Mouse (Mus musculus): ENCODE data around the gene Pdia5. TPM values are rescaled to one million over a fixed set of nuclear protein-coding genes. Genes with fewer than 3 reads are reported as not detected.

Gene Pdia5
- 22.2 TPM for polyA plus RNA-seq (2021)

DNA sequence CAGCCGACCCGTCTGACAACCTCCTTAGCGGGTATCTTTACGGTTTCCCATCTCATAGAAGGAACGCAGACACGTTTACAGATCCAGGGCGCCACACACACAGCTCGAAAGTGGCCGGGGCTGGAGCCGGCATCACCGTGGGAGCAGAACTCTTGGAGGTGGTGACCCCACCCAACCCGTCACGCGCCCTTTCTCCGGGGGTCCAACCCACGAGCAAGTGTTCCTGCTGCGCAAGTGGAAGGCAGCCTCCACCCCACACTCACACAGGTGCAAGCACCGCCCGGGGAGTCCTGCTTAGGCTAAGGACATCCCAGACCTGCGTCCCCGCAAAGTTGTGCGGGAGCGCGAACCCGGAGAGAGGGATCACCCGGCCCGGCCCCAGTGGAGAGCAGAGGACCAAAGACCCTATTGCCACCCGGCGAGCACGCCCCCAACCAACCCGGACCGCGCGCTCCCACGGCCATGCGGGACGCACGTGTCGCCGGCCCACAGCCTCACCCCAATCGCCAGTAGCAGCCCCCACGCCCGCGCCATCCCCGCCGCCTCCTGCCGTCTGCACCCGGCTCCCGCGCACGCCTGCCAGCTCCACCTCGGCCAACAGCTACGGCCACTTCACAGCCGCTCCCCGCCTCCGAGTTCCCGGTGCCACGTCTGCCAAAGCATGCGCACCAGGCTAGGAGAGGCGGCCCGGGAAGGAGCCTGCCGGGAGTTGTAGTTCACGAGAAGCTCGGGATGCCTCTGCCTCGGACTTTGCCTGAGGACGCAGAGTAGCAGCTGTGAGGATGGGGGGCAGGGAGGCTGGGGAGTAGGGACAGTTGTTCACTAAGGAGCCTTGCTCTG lies at the start of gene Pdia5:
Gene Pdia5 (minus strand): TSS at position 643 of the 840 bp plus-strand sequence.
- CTCF ChIA-PET = interaction anchor here (1.5 kb wide), 1 partner anchor 26 kb away, joined by 4 read pairs; no protein-coding TSS in a partner anchor
- peak; percentile 95 for ATAC-seq
- no peak for TF ChIP-seq CTCF (IDR thresholded peaks at IDR 0.05)

DNA sequence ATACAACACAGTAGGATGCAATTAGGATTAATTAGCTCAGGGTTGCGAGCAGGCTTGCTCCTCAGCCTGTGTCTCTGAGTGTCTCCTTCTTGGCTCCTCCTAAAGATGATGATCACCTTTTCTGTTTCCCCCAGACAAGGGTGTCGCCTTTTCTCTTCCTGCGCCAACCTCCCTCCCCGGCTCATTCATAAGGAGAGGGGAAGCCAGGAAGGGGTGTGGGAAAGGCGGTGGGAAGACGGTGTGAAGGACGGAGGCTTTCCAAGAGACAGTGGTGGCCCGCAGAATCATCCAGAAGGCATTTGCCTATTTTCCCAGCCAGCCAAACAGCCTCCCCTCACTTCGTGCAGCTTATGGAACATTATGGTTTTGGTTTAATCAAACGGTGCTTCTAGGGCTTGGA lies 48.4 kb upstream of the Pdia5 start:
- no peak for DNase-seq (ENCODE audit: low read depth, low spot score)
- TF ChIP-seq CTCF (IDR thresholded peaks at IDR 0.05) = no peak
- POLR2A ChIA-PET = no interaction called here
- in situ Hi-C loops (cut with MboI; ENCODE audit: low pct_unique_long_range_greater_than_20kb) = loop anchor here (5.0 to 10.0 kb wide), 4 partner anchors 178 to 414 kb away; no protein-coding TSS in a partner anchor
- ATAC-seq = no peak
- CTCF ChIA-PET = interaction anchor here (1.5 to 5.8 kb wide), 5 partner anchors 12 to 90 kb away, joined by 3 to 88 read pairs (median 12); no protein-coding TSS in a partner anchor
- peaks cover 59% of the 10 kb centered on the region for H3K27me3 ChIP-seq

More for the DNA sequence above, at the start of gene Pdia5:
- peaks cover 33% of the 10 kb centered on the region for H3K27me3 ChIP-seq
- peak; percentile 48 for DNase-seq (ENCODE audit: low read depth, low spot score)
- in situ Hi-C loops (cut with MboI; ENCODE audit: low pct_unique_long_range_greater_than_20kb) = no loop called here
- POLR2A ChIA-PET = no interaction called here

GRCm38 (mm10) chr16:35537651-35538050 lies 47.0 kb upstream of the Pdia5 start:
- peaks cover 70% of the 10 kb centered on the region for H3K27me3 ChIP-seq
- in situ Hi-C loops (cut with MboI; ENCODE audit: low pct_unique_long_range_greater_than_20kb) = loop anchor here (5.0 to 10.0 kb wide), 4 partner anchors 180 to 413 kb away; no protein-coding TSS in a partner anchor
- ATAC-seq = no peak
- POLR2A ChIA-PET = interaction anchor here (1.0 kb wide), 1 partner anchor 90 kb away, joined by 3 read pairs; no protein-coding TSS in a partner anchor
- no peak for TF ChIP-seq CTCF (IDR thresholded peaks at IDR 0.05)
- CTCF ChIA-PET = interaction anchor here (1.3 to 5.8 kb wide), 2 partner anchors 24 to 92 kb away, joined by 3 to 88 read pairs; no protein-coding TSS in a partner anchor
- DNase-seq (ENCODE audit: low read depth, low spot score) = no peak

DNA sequence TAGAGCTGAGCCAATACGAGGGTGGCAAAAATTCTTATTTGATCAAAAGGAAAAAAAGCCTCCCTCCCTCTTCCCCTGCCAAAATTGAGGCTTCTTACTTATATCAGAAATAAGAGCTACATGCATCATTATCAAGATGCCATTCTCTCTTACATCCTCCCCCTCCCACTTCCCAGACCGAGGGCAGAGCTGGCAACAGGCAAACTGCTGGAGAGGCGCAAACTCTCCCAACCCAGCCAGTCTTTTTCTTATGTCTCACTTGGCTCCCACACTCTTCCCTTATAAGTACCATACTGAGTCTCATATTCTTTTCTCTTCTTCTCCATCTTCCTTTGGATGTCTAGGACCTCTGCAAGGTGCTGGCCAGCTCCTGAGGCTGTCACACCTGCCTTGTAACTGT lies 44.0 kb upstream of the Pdia5 start:
- in situ Hi-C loops (cut with MboI; ENCODE audit: low pct_unique_long_range_greater_than_20kb) = loop anchor here (5.0 to 10.0 kb wide), 4 partner anchors 183 to 410 kb away; no protein-coding TSS in a partner anchor
- ATAC-seq (no peak), DNase-seq (ENCODE audit: low read depth, low spot score) (no peak)
- POLR2A ChIA-PET = no interaction called here
- TF ChIP-seq CTCF (IDR thresholded peaks at IDR 0.05) = no peak
- CTCF ChIA-PET = interaction anchor here (4.8 kb wide), 1 partner anchor 94 kb away, joined by 20 read pairs; no protein-coding TSS in a partner anchor
- peaks cover 79% of the 10 kb centered on the region for H3K27me3 ChIP-seq

DNA sequence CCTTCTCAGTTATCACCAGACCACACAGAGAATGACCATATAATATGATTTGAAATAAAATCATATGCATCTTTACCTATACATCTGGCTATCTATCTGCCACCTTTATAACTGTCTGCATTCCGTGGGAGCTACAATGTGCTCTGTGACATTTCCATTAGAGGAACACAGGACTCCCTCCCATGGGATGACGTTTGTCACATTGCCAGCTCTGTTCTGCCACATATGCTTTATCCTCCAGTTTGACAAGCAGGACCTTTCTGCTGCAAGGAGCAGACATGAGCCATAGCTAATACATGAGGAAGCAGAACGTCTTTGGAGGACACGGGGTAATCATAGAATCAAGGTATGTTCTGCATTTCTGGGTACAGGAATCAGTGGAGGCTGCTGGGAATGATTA lies 33.5 kb upstream of the Pdia5 start:
- ChIA-PET CTCF (interaction anchor here (1.0 to 3.2 kb wide), 5 partner anchors 8 to 41 kb away, joined by 3 to 16 read pairs (median 3); partner anchors contain the start of gene Sema5b), POLR2A (interaction anchor here (0.6 kb wide), 1 partner anchor 13 kb away, joined by 3 read pairs; no protein-coding TSS in a partner anchor)

GRCm38 (mm10) chr16:35519245-35519644 lies 28.6 kb upstream of the Pdia5 start:
- peaks cover 37% of the 10 kb centered on the region for H3K27me3 ChIP-seq
- no peak for DNase-seq (ENCODE audit: low read depth, low spot score)
- no peak for ATAC-seq
- ChIA-PET POLR2A (no interaction called here), CTCF (no interaction called here)
- no peak for TF ChIP-seq CTCF (IDR thresholded peaks at IDR 0.05)
- in situ Hi-C loops (cut with MboI; ENCODE audit: low pct_unique_long_range_greater_than_20kb) = no loop called here

More for the DNA sequence above, 33.5 kb upstream of the Pdia5 start:
- in situ Hi-C loops (cut with MboI; ENCODE audit: low pct_unique_long_range_greater_than_20kb) = no loop called here
- ATAC-seq = no peak
- no peak for TF ChIP-seq CTCF (IDR thresholded peaks at IDR 0.05)
- H3K27me3 ChIP-seq = peaks cover 40% of the 10 kb centered on the region
- DNase-seq (ENCODE audit: low read depth, low spot score) = no peak

GRCm38 (mm10) chr16:35517976-35518951 lies 27.6 kb upstream of the Pdia5 start:
- H3K27me3 ChIP-seq = peaks cover 34% of the 10 kb centered on the region
- no peak for TF ChIP-seq CTCF (IDR thresholded peaks at IDR 0.05)
- POLR2A ChIA-PET = interaction anchor here (0.6 kb wide), 1 partner anchor 33 kb away, joined by 3 read pairs; no protein-coding TSS in a partner anchor
- in situ Hi-C loops (cut with MboI; ENCODE audit: low pct_unique_long_range_greater_than_20kb) = no loop called here
- CTCF ChIA-PET = interaction anchor here (1.6 to 1.8 kb wide), 2 partner anchors 15 to 36 kb away, joined by 4 read pairs; no protein-coding TSS in a partner anchor
- ATAC-seq (peak; percentile 35), DNase-seq (ENCODE audit: low read depth, low spot score) (no peak)

DNA sequence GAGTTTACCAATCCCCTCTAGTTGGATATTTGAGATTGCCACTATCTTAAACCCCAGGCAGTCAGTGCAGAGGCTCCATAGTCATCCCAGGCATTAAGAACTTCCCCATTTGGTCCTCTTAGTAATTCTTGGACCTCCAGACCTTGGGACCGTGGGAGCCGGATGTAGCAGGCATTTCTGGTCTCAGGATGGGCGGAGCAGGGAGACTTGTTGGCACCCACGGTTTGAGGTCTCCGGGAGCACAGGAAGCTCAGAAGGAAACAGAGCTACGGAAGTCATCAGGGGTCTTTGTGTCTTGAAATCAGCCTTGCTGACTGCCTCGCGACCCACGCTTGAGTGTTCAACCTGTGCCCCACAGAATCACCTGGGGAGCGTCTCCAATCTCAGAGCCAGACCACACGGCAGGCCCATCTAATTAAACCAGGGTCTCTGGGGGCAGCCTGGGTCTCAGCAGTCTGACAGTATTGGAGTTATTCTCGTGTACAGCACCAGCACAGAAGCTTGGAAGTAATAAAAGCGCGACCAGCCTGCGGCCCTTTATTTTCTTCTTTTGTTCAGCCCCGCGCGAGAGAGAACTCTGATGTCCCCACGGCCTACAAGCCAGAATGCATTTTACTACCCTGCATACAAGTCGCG lies 25.4 kb upstream of the Pdia5 start:
- TF ChIP-seq CTCF (IDR thresholded peaks at IDR 0.05) = no peak
- in situ Hi-C loops (cut with MboI; ENCODE audit: low pct_unique_long_range_greater_than_20kb) = no loop called here
- DNase-seq (ENCODE audit: low read depth, low spot score) (no peak), ATAC-seq (no peak)
- H3K27me3 ChIP-seq = peaks cover 30% of the 10 kb centered on the region
- ChIA-PET CTCF (interaction anchor here (1.2 to 1.8 kb wide), 4 partner anchors 9 to 27 kb away, joined by 3 to 5 read pairs (median 4); partner anchors contain the start of gene Sema5b), POLR2A (interaction anchor here (0.8 kb wide), 1 partner anchor 15 kb away, joined by 6 read pairs; no protein-coding TSS in a partner anchor)

DNA sequence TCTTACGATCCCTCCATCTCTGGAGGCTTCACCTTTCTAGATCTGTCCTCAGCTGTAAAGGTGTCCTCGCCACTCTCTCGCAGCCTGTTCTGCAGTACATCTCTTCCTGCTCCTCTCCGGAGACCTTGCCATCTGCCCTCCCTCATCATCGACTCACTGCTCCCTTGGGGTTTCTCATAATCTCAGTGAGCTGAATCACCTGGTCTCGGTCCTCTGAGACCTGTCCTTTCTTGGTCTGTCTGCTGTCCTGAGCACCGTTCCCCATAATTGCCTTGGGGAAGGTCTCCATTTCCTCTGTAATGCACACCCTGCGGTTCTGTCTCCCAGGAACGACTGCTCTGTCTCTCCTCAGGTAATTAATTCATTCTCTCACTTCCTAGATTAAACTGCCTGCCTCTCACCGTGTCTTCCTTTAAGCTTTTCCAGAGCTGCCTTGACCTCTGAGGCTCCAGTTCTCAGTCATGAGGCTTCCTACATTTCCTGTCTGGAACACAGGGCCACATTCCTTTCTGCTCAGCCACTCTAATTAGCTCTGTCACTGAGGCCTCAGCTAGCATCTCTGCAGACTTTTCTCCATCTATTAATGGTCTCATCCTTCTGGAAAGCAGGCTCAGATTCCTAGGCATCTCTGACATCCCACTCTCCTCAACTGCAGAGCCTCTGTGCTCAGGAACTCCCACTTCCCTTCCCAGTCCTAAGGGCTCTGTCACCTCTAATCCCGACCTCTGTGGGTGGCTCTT lies 18.8 kb upstream of the Pdia5 start:
- DNase-seq (ENCODE audit: low read depth, low spot score) = peak; percentile 50
- in situ Hi-C loops (cut with MboI; ENCODE audit: low pct_unique_long_range_greater_than_20kb) = no loop called here
- ATAC-seq = peak; percentile 61
- no peaks in the 10 kb centered on the region for H3K27me3 ChIP-seq
- ChIA-PET POLR2A (interaction anchor here (0.6 to 1.2 kb wide), 3 partner anchors 12 to 117 kb away, joined by 3 read pairs; no protein-coding TSS in a partner anchor), CTCF (interaction anchor here (0.8 to 2.0 kb wide), 4 partner anchors 15 to 37 kb away, joined by 3 to 9 read pairs (median 3); partner anchors contain the start of gene Sema5b)
- TF ChIP-seq CTCF (IDR thresholded peaks at IDR 0.05) = no peak
